8 mouse cellular contexts compared by ENCODE assay signal in the genomic region with DNA sequence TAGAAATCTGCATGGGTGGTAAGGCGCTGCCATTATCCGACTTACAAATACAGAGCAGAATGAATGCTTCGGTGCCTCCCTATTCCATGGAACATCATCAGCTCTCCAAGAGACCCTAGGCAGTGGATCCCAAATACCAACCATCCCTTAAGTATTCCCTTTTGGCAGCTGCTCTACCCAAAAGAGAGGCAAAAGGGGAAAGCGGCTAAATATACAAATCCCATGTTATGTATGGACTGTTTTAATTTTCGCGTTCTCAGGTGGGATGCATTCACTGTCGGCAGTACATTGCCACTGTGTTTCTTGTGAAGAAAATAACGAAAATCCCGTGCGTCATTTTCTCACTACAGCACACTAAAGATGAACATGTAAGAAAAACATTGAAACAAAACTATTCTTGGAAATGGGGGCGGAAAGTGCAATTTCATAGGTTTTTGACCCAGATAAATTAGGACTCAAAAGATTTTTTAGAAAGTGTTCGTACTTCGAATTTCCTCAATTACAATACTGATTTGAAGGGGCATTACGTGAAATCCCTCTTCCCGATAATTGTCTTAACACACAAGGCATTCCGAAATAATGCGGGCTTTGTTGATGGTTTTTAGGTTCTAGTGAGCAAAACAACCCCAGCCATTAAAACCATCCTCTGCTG. TPM values are rescaled to one million over a fixed set of nuclear protein-coding genes. Genes with fewer than 3 reads are reported as not detected.
A peak's percentile ranks its signal among the peaks of the same experiment; 100 is the strongest.
DNase-seq lines count a peak whose midpoint lies in the region; ATAC-seq and TF ChIP-seq lines count a peak whose summit lies in the region.

No protein-coding gene starts in this region.

- peaks cover 23% of the 10 kb centered on the region for H3K27me3 ChIP-seq in forebrain, postnatal 0 days (ENCODE audit: insufficient read depth, low read length)
- no peaks in the 10 kb centered on the region; the same call in 1 of the 2 replicates for H3K27me3 ChIP-seq in kidney, adult 2 months (replicated peaks; ENCODE audit: control insufficient read depth, insufficient read depth, low read length)

- no peak for DNase-seq in frontal cortex, postnatal 25 days (ENCODE audit: low spot score in 2 of 2)
- DNase-seq in forebrain, postnatal 0 days = peak; percentile 65
- peak; percentile 24 for DNase-seq in mesoderm, embryonic 11.5 days (ENCODE audit: low read depth, low spot score)
- no peak for DNase-seq in adipocyte (ENCODE audit: low spot score)
- DNase-seq in adrenal gland, adult 2 months = no peak
- DNase-seq in kidney, adult 2 months = no peak

- no peak for TF ChIP-seq CTCF in bone marrow macrophage, adult 2 months (IDR thresholded peaks at IDR 0.05; ENCODE audit: low read depth, low read length)
- no peak for TF ChIP-seq CTCF in forebrain, postnatal 0 days (IDR thresholded peaks at IDR 0.05; ENCODE audit: low read depth)
- TF ChIP-seq CTCF in kidney, adult 2 months (conservative IDR thresholded peaks at IDR 0.05; ENCODE audit: insufficient read depth, insufficient read length, low read depth, low read length) = no peak

- 0 out of 2 replicates have a peak, but pooled peaks cover 4% of the 10 kb centered on the region for H3K4me1 ChIP-seq in bone marrow macrophage, adult 2 months (ENCODE audit: control insufficient read depth, insufficient read depth, low read length)
- H3K4me1 ChIP-seq in forebrain, postnatal 0 days (ENCODE audit: insufficient read depth) = peaks cover 3% of the 10 kb centered on the region; the same call in 1 of the 2 replicates
- no peaks in the 10 kb centered on the region for H3K4me1 ChIP-seq in kidney, adult 2 months (ENCODE audit: control insufficient read depth, insufficient read depth, low read length)

- H3K9ac ChIP-seq in forebrain, postnatal 0 days = peak overlapping the region; percentile 40; the same call in 1 of the 2 replicates

- H3K9me3 ChIP-seq in forebrain, postnatal 0 days (ENCODE audit: low read length) = no peaks in the 10 kb centered on the region

- peak overlapping the region; percentile 53 for H3K4me3 ChIP-seq in bone marrow macrophage, adult 2 months (ENCODE audit: insufficient read depth, low read length)
- H3K4me3 ChIP-seq in forebrain, postnatal 0 days (ENCODE audit: low read depth, low read length) = peak overlapping the region; percentile 30
- no peak overlapping the region for H3K4me3 ChIP-seq in kidney, adult 2 months (ENCODE audit: insufficient read depth, low read depth, low read length)

- WGBS in forebrain, postnatal 0 days = 37% methylated on average over 17 of the region's 17 CpGs
- 78% methylated on average over 17 of the region's 17 CpGs for WGBS in kidney, adult 2 months

- TF ChIP-seq POLR2A in bone marrow macrophage, adult 2 months (IDR thresholded peaks at IDR 0.05; ENCODE audit: borderline replicate concordance, low read depth, low read length) = no peak
- TF ChIP-seq POLR2A in kidney, adult 2 months (IDR thresholded peaks at IDR 0.05; ENCODE audit: low read depth, low read length) = no peak

- H3K27ac ChIP-seq in bone marrow macrophage, adult 2 months (ENCODE audit: insufficient read depth, low read depth, low read length) = no peak overlapping the region
- no peak overlapping the region for H3K27ac ChIP-seq in forebrain, postnatal 0 days (ENCODE audit: low read depth, low read length)
- no peak overlapping the region for H3K27ac ChIP-seq in kidney, adult 2 months (ENCODE audit: insufficient read depth, low read depth, low read length)

- peaks cover 11% of the 10 kb centered on the region; the same call in 1 of the 2 replicates for H3K36me3 ChIP-seq in forebrain, postnatal 0 days (ENCODE audit: insufficient read depth)
- H3K36me3 ChIP-seq in kidney, adult 2 months (ENCODE audit: control insufficient read depth, insufficient read depth, low read length) = no peaks in the 10 kb centered on the region

- peak overlapping the region; percentile 44 for H3K4me2 ChIP-seq in forebrain, postnatal 0 days (ENCODE audit: low read depth)

- ATAC-seq in frontal cortex, adult (ENCODE audit: low TSS enrichment) = peak; percentile 32
- ATAC-seq in forebrain, postnatal 0 days = no peak

RNA-seq across cellular contexts. Expression of gene Mab21l1, which starts 4.7 kb away (rescaled TPM):
- not detected in 2 replicates for polyA plus RNA-seq in bone marrow macrophage, adult 2 months (2012; ENCODE audit: insufficient read depth, insufficient read length, missing spikeins)
- 8.9 and 16.9 TPM in 2 replicates for total RNA-seq in forebrain, postnatal 0 days (2014; rRNA removed)
- 10.0 and 13.5 TPM in 2 replicates for polyA plus RNA-seq in forebrain, postnatal 0 days (2015; fragmentation: Nextera tagmentation; extraction: Ambion mirVana)
- total RNA-seq in adrenal gland, adult 2 months (2021) = 1 to 10 TPM in 1 of 2 experiments, under 1 TPM in 1; 0.58 to 1.9 TPM
- 0.22 and 0.73 TPM in 2 replicates for polyA plus RNA-seq in adrenal gland, adult 2 months (2012; rRNA removed)
- 0.05 and 0.08 TPM in 2 replicates for polyA plus RNA-seq in kidney, adult 2 months (2012; rRNA removed)

Comparison
In these comparisons a context has a peak if more than half of its experiments do, and no peak if none do; other contexts are left out.
1. DNase-seq: peak in forebrain, postnatal 0 days (single experiment) and mesoderm, embryonic 11.5 days (single experiment); none in frontal cortex, postnatal 25 days (0 of 2), adipocyte (single experiment), adrenal gland, adult 2 months (single experiment) and kidney, adult 2 months (single experiment).